Mouse (Mus musculus): ENCODE results near the gene Mvp.

Gene Mvp

GRCm38 (mm10) chr7:126949793-126950646 lies 64.4 kb downstream of the Mvp start, which contains the start of gene Sez6l2:
TSS of gene Sez6l2 (plus strand) at chr7:126950563.
- DNase-seq (ENCODE audit: low spot score): peak; percentile 92

GRCm38 (mm10) chr7:126949403-126949792 lies 65.0 kb downstream of the Mvp start, which contains the start of gene Asphd1:
TSS of gene Asphd1 (minus strand) at chr7:126949582.
- no peak for DNase-seq (ENCODE audit: low spot score)

- DNase-seq (ENCODE audit: low spot score): no peak
Observed at GRCm38 (mm10) chr7:126948626-126949025, 65.8 kb downstream of the Mvp start.

- DNase-seq (ENCODE audit: low spot score): peak; percentile 28
Observed at GRCm38 (mm10) chr7:126946530-126946929, 67.9 kb downstream of the Mvp start.

DNA sequence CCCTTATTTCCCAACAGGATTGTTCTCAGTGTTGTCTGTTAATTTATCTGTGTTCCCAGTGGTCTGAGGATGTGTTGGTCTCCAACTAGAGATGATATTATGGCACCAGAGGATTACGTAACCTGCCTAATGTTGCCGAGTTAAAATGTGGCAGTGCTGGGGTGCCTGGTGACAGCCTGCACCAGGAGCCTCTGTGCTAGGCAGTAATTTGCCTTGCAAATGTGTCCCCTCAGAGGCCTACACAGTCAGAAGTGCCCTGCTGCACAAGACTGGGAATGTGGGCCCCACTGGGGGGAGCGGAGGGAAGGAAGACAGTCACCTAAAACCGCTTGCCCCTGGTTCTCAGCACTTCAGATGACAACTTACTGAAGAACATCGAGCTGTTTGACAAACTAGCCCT lies 72.6 kb downstream of the Mvp start:
- DNase-seq (ENCODE audit: low spot score): no peak

DNA sequence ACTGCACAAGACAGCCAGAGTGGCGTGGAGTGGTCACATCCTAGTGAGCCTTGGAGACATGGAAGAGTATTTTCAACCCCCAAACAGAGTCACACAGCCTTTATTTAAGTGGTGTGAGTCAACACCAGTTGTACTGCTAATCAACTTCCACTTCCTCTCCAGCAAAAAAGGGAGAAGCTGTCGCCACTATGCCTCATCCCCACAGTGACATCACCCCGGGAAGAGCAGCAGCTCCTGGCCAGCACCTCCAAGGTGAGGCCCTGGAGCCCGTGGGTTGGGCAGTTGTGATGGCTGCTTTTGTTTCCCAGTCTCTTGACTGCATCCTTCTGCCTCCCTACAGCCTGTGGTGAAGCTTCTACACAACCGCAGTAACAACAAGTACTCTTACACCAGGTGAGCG lies 73.2 kb downstream of the Mvp start:
- no peak for DNase-seq (ENCODE audit: low spot score)

All from ovary, postnatal 36 days (tissue).